Mouse (Mus musculus) cortical plate, adult 2 months (tissue): ENCODE measurements around the gene Gm28035. TPM values are rescaled to one million over a fixed set of nuclear protein-coding genes. Genes with fewer than 3 reads are reported as not detected.
A peak's percentile ranks its signal among the peaks of the same experiment; 100 is the strongest.

ENCODE experiments used
- H3K27ac ChIP-seq: fragments of 200-500 bp; 2 replicates; pipeline ENCODE4 v1.5.1; 2012; ENCODE audit warnings: low read length, control low read depth, inconsistent platforms; ENCODE audit not compliant: insufficient read depth
- H3K4me1 ChIP-seq: fragments of 200-500 bp; 2 replicates; pipeline ENCODE4 v1.6.1; 2011; ENCODE audit warnings: low read length; ENCODE audit not compliant: control insufficient read depth, insufficient read depth
- H3K4me3 ChIP-seq: fragments of 200-500 bp; 2 replicates; pipeline ENCODE4 v1.5.1; 2011; ENCODE audit warnings: mild to moderate bottlenecking, low read length, control low read depth; ENCODE audit not compliant: insufficient read depth
- CTCF ChIP-seq: fragments of 200-500 bp; IDR thresholded peaks from 2 replicates; pipeline ENCODE4 v1.5.1; 2011; ENCODE audit warnings: mild to moderate bottlenecking, control low read depth, low read length; ENCODE audit not compliant: insufficient read depth; ENCODE audit errors: extremely low read depth
- POLR2A ChIP-seq: fragments of 200-500 bp; IDR thresholded peaks from 2 replicates; pipeline ENCODE4 v1.6.1; 2011; ENCODE audit warnings: mild to moderate bottlenecking, low read length, control low read depth; ENCODE audit not compliant: insufficient read depth; ENCODE audit errors: extremely low read depth
- polyA plus RNA-seq: library from polyadenylated mRNA; depleted of rRNA; stranded (reverse); fragments of >200 nt; gene quantifications from 2 replicates; pipeline ENCODE4 v1.2.3, GENCODE M21; 2012; rRNA removed

Gene Gm28035
- polyA plus RNA-seq = 17.7 and 18.5 TPM in 2 replicates

GRCm38 (mm10) chr2:30240267-30240666 is at the start of gene Gm28035:
TSS of gene Gm28035 (plus strand) at chr2:30240567.
- Histone ChIP-seq H3K4me1 (peaks cover 8% of the 10 kb centered on the region), H3K27ac (no peak within 1 kb of the TSS), H3K4me3 (peak within 1 kb of the TSS; percentile 93; the same call in 1 of the 2 replicates)
- TF ChIP-seq POLR2A = no peak
- no peak for TF ChIP-seq CTCF

GRCm38 (mm10) chr2:30191790-30192580 is 48.4 kb upstream of the Gm28035 start:
- no peak overlapping the region for H3K4me3 ChIP-seq
- H3K4me1 ChIP-seq = no peaks in the 10 kb centered on the region
- no peak overlapping the region for H3K27ac ChIP-seq
- TF ChIP-seq POLR2A = no peak
- TF ChIP-seq CTCF = no peak

- TF ChIP-seq POLR2A (no peak), CTCF (no peak)
- Histone ChIP-seq H3K4me1 (no peaks in the 10 kb centered on the region), H3K27ac (no peak overlapping the region), H3K4me3 (no peak overlapping the region)
These were observed 45.7 kb upstream of the Gm28035 start for GRCm38 (mm10) chr2:30194656-30195055.

- Histone ChIP-seq H3K4me1 (no peaks in the 10 kb centered on the region), H3K4me3 (no peak overlapping the region), H3K27ac (no peak overlapping the region)
- TF ChIP-seq POLR2A = no peak
- no peak for TF ChIP-seq CTCF
These were observed 42.3 kb upstream of the Gm28035 start for GRCm38 (mm10) chr2:30198021-30198420.

GRCm38 (mm10) chr2:30199984-30200383 is 40.4 kb upstream of the Gm28035 start:
- H3K4me3 ChIP-seq = no peak overlapping the region
- no peak for TF ChIP-seq CTCF
- no peak for TF ChIP-seq POLR2A
- no peaks in the 10 kb centered on the region for H3K4me1 ChIP-seq
- no peak overlapping the region for H3K27ac ChIP-seq

- Histone ChIP-seq H3K27ac (no peak overlapping the region), H3K4me1 (no peaks in the 10 kb centered on the region), H3K4me3 (no peak overlapping the region)
- TF ChIP-seq CTCF (no peak), POLR2A (no peak)
These were observed 39.9 kb upstream of the Gm28035 start for GRCm38 (mm10) chr2:30200388-30200925.

- H3K27ac ChIP-seq = no peak overlapping the region
- no peak overlapping the region for H3K4me3 ChIP-seq
- TF ChIP-seq CTCF (peak; percentile 28; the same call in 1 of the 2 replicates), POLR2A (no peak)
- no peaks in the 10 kb centered on the region for H3K4me1 ChIP-seq
These were observed 36.9 kb upstream of the Gm28035 start for GRCm38 (mm10) chr2:30203439-30203838.

- H3K4me1 ChIP-seq = no peaks in the 10 kb centered on the region
- H3K4me3 ChIP-seq = peak overlapping the region; percentile 63
- no peak for TF ChIP-seq CTCF
- no peak for TF ChIP-seq POLR2A
- 0 out of 2 replicates have a peak overlapping the region, but pooled peaks have one; percentile 5 for H3K27ac ChIP-seq
These were observed 35.1 kb upstream of the Gm28035 start for GRCm38 (mm10) chr2:30205255-30205628.

GRCm38 (mm10) chr2:30205629-30206357 is 34.6 kb upstream of the Gm28035 start, which contains the start of gene Kyat1:
TSS of gene Kyat1 (minus strand) at chr2:30205847.
- Histone ChIP-seq H3K27ac (0 out of 2 replicates have a peak within 1 kb of the TSS, but pooled peaks have one; percentile 5), H3K4me3 (peak within 1 kb of the TSS; percentile 63), H3K4me1 (no peaks in the 10 kb centered on the region)
- TF ChIP-seq CTCF (no peak), POLR2A (peak; percentile 96)
